Mouse (Mus musculus): ENCODE data around the gene Ifngr2.

DNA sequence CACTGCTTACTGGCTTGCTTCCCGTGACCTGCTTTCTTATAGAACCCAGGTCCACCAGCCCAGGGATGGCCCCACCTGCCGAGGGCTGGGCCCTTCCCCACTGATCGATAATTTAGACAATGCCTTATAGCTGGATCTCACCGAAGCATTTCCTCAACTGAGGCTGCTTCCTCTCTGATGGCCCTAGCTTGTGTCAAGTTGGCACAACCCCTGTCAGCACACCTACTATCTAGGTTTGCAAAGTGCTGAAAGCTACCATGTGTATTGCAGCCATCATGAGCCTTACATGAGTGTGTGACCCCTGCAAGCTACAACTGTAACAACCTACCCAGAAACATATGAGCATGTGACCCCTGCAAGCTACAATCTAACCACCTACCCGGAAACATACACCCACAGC is 22.7 kb upstream of the Ifngr2 start:
- TF ChIP-seq CTCF (IDR thresholded peaks at IDR 0.05; ENCODE audit: extremely low read depth, insufficient read length, insufficient replicate concordance, low read depth, low read length) = no peak
- TF ChIP-seq POLR2A (IDR thresholded peaks at IDR 0.05; ENCODE audit: low read depth, low read length) = no peak
